Mouse (Mus musculus): ENCODE measurements around the gene Kctd10. TPM values are rescaled to one million over a fixed set of nuclear protein-coding genes. Genes with fewer than 3 reads are reported as not detected.

Gene Kctd10
- total RNA-seq, 2 experiments from 2014 or later: 18.5 to 49.8 TPM

GRCm38 (mm10) chr5:114356250-114356935, 23.9 kb downstream of the Kctd10 start:
- peak; percentile 86 for ATAC-seq (replicated peaks; ENCODE audit: poor library complexity, severe bottlenecking)

- no peak for ATAC-seq (replicated peaks; ENCODE audit: poor library complexity, severe bottlenecking)
Observed at GRCm38 (mm10) chr5:114351490-114351889, 28.8 kb downstream of the Kctd10 start.

GRCm38 (mm10) chr5:114347005-114347404, 33.3 kb downstream of the Kctd10 start:
- peak; percentile 52 for ATAC-seq (replicated peaks; ENCODE audit: poor library complexity, severe bottlenecking)

- ATAC-seq (replicated peaks; ENCODE audit: poor library complexity, severe bottlenecking): peak; percentile 51; the same call in 1 of the 2 replicates
Observed at GRCm38 (mm10) chr5:114345538-114345937, 34.8 kb downstream of the Kctd10 start.

- ATAC-seq (replicated peaks; ENCODE audit: poor library complexity, severe bottlenecking): peak; percentile 62
Observed at GRCm38 (mm10) chr5:114343612-114344011, 36.7 kb downstream of the Kctd10 start.

GRCm38 (mm10) chr5:114342996-114343395, 37.3 kb downstream of the Kctd10 start:
- no peak for ATAC-seq (replicated peaks; ENCODE audit: poor library complexity, severe bottlenecking)

GRCm38 (mm10) chr5:114323791-114324507, 56.4 kb downstream of the Kctd10 start:
- peak; percentile 77 for ATAC-seq (replicated peaks; ENCODE audit: poor library complexity, severe bottlenecking)

- peak; percentile 54 for ATAC-seq (replicated peaks; ENCODE audit: poor library complexity, severe bottlenecking)
Observed at GRCm38 (mm10) chr5:114323105-114323790, 57.1 kb downstream of the Kctd10 start.

Other genes starting within 250 kb of the Kctd10 start
- 0.45 and 1.7 TPM in 2 replicates for gene Acacb, start 234.0 kb downstream of the Kctd10 start, total RNA-seq (2014; fragmentation: Nextera tagmentation)
- 0.10 and 0.13 TPM in 2 replicates for gene Acacb, start 234.0 kb downstream of the Kctd10 start, total RNA-seq (2017)
- gene Foxn4, start 106.7 kb downstream of the Kctd10 start, total RNA-seq (2014; fragmentation: Nextera tagmentation): not detected in 2 replicates
- not detected in 2 replicates for gene Foxn4, start 106.7 kb downstream of the Kctd10 start, total RNA-seq (2017)
- gene Myo1h, start 91.3 kb downstream of the Kctd10 start, total RNA-seq (2014; fragmentation: Nextera tagmentation): 0.15 and 1.0 TPM in 2 replicates
- 0.82 and 1.5 TPM in 2 replicates for gene Myo1h, start 91.3 kb downstream of the Kctd10 start, total RNA-seq (2017)
- gene Ube3b, start 99 bp upstream of the Kctd10 start, total RNA-seq (2014; fragmentation: Nextera tagmentation): 27.6 and 34.3 TPM in 2 replicates
- gene Ube3b, start 99 bp upstream of the Kctd10 start, total RNA-seq (2017): 13.3 and 16.9 TPM in 2 replicates
- 7.2 and 14.4 TPM in 2 replicates for gene Mmab, start 63.6 kb upstream of the Kctd10 start, total RNA-seq (2014; fragmentation: Nextera tagmentation)
- 11.0 and 21.3 TPM in 2 replicates for gene Mmab, start 63.6 kb upstream of the Kctd10 start, total RNA-seq (2017)
- 6.6 and 9.2 TPM in 2 replicates for gene Mvk, start 63.8 kb upstream of the Kctd10 start, total RNA-seq (2014; fragmentation: Nextera tagmentation)
- 8.2 and 18.0 TPM in 2 replicates for gene Mvk, start 63.8 kb upstream of the Kctd10 start, total RNA-seq (2017)
- gene Fam222a, start 187.5 kb upstream of the Kctd10 start, total RNA-seq (2014; fragmentation: Nextera tagmentation): 0.34 and 2.0 TPM in 2 replicates
- not detected in 2 replicates for gene Fam222a, start 187.5 kb upstream of the Kctd10 start, total RNA-seq (2017)

All from granulocyte monocyte progenitor cell, adult 5-6 weeks (primary cell).